Mouse (Mus musculus) erythroblast, embryonic 14.5 days (primary cell): ENCODE data around the gene Ppp6r2. TPM values are rescaled to one million over a fixed set of nuclear protein-coding genes. Genes with fewer than 3 reads are reported as not detected.

ENCODE experiments used
- H3K27me3 ChIP-seq: 2 replicates; pipeline ENCODE4 v1.6.1; 2012; ENCODE audit warnings: inconsistent platforms; ENCODE audit not compliant: control insufficient read depth
- H3K36me3 ChIP-seq: 2 replicates; pipeline ENCODE4 v1.6.1; 2012; ENCODE audit warnings: mild to moderate bottlenecking, inconsistent platforms; ENCODE audit not compliant: control insufficient read depth
- H3K4me1 ChIP-seq: 2 replicates; pipeline ENCODE4 v1.6.1; 2012; ENCODE audit warnings: inconsistent platforms; ENCODE audit not compliant: control insufficient read depth
- H3K4me3 ChIP-seq: replicated peaks from 2 replicates; pipeline ENCODE3; 2012; ENCODE audit warnings: moderate library complexity, mild to moderate bottlenecking, inconsistent platforms
- H3K9me3 ChIP-seq: 2 replicates; pipeline ENCODE4 v1.6.1; 2012; ENCODE audit warnings: low read length, inconsistent platforms, mixed read lengths; ENCODE audit not compliant: control insufficient read depth
- GATA1 ChIP-seq: IDR thresholded peaks from 2 replicates; pipeline ENCODE4 v1.6.1; 2012; ENCODE audit warnings: low read length, inconsistent platforms, mixed read lengths
- TAL1 ChIP-seq: IDR thresholded peaks from 3 replicates; pipeline ENCODE4 v1.6.1; 2012; ENCODE audit warnings: low read length, inconsistent platforms, mixed read lengths
- polyA plus RNA-seq: library from polyadenylated mRNA; stranded (reverse); fragments of >175 nt; gene quantifications from 2 replicates; pipeline ENCODE4 v1.2.3, GENCODE M21; 2012

The Ppp6r2 gene
- polyA plus RNA-seq, 1 experiment: 14.5 TPM

- TF ChIP-seq GATA1 (no peak), TAL1 (no peak)
- Histone ChIP-seq H3K9me3 (no peaks in the 10 kb centered on the region), H3K4me3 (no peak overlapping the region), H3K4me1 (peaks cover 14% of the 10 kb centered on the region), H3K36me3 (no peaks in the 10 kb centered on the region), H3K27me3 (peaks cover 27% of the 10 kb centered on the region)
Measured at GRCm38 (mm10) chr15:89326441-89326840, 115.1 kb downstream of the Ppp6r2 start.

GRCm38 (mm10) chr15:89334271-89334670 lies 122.9 kb downstream of the Ppp6r2 start, which contains the start of gene Miox:
Miox (plus strand) TSS chr15:89334398.
- no peak within 1 kb of the TSS for H3K4me3 ChIP-seq
- TF ChIP-seq GATA1 (no peak), TAL1 (no peak)
- H3K9me3 ChIP-seq: no peaks in the 10 kb centered on the region
- no peaks in the 10 kb centered on the region for H3K4me1 ChIP-seq
- H3K36me3 ChIP-seq: no peaks in the 10 kb centered on the region
- H3K27me3 ChIP-seq: peaks cover 3% of the 10 kb centered on the region; the same call in 1 of the 2 replicates

GRCm38 (mm10) chr15:89334774-89335537 lies 123.6 kb downstream of the Ppp6r2 start:
- no peak overlapping the region for H3K4me3 ChIP-seq
- no peaks in the 10 kb centered on the region for H3K36me3 ChIP-seq
- H3K4me1 ChIP-seq: no peaks in the 10 kb centered on the region
- peaks cover 3% of the 10 kb centered on the region; the same call in 1 of the 2 replicates for H3K27me3 ChIP-seq
- TF ChIP-seq GATA1 (no peak), TAL1 (no peak)
- no peaks in the 10 kb centered on the region for H3K9me3 ChIP-seq

GRCm38 (mm10) chr15:89336422-89336821 lies 125.1 kb downstream of the Ppp6r2 start:
- no peaks in the 10 kb centered on the region for H3K9me3 ChIP-seq
- no peak overlapping the region for H3K4me3 ChIP-seq
- H3K4me1 ChIP-seq: no peaks in the 10 kb centered on the region
- TF ChIP-seq TAL1 (no peak), GATA1 (no peak)
- peaks cover 3% of the 10 kb centered on the region for H3K27me3 ChIP-seq
- H3K36me3 ChIP-seq: no peaks in the 10 kb centered on the region

Other genes with a start within 250 kb of the Ppp6r2 start
- gene Mlc1, start 232.5 kb upstream of the Ppp6r2 start, polyA plus RNA-seq: not detected in 2 replicates
- gene Mov10l1, start 228.6 kb upstream of the Ppp6r2 start, polyA plus RNA-seq: not detected in 2 replicates
- not detected in 2 replicates for gene Panx2, start 151.8 kb upstream of the Ppp6r2 start, polyA plus RNA-seq
- 1.7 and 1.9 TPM in 2 replicates for gene Trabd, start 136.4 kb upstream of the Ppp6r2 start, polyA plus RNA-seq
- 0.19 and 0.34 TPM in 2 replicates for gene Selenoo, start 122.5 kb upstream of the Ppp6r2 start, polyA plus RNA-seq
- gene Tubgcp6, start 88.4 kb upstream of the Ppp6r2 start, polyA plus RNA-seq: 4.4 and 4.8 TPM in 2 replicates
- 0.33 and 0.64 TPM in 2 replicates for gene Hdac10, start 82.9 kb upstream of the Ppp6r2 start, polyA plus RNA-seq
- 0.02 and 0.03 TPM in 2 replicates for gene Mapk12, start 70.8 kb upstream of the Ppp6r2 start, polyA plus RNA-seq
- gene Mapk11, start 61.9 kb upstream of the Ppp6r2 start, polyA plus RNA-seq: 0.02 TPM in 1 of 2 replicates, not detected in the other
- gene Plxnb2, start 30.8 kb upstream of the Ppp6r2 start, polyA plus RNA-seq: 0.86 and 1.1 TPM in 2 replicates
- gene Dennd6b, start 15.1 kb upstream of the Ppp6r2 start, polyA plus RNA-seq: 0.62 and 0.88 TPM in 2 replicates
- 28.7 and 42.5 TPM in 2 replicates for gene Sbf1, start 103.8 kb downstream of the Ppp6r2 start, polyA plus RNA-seq
- gene Adm2, start 111.2 kb downstream of the Ppp6r2 start, polyA plus RNA-seq: 0.27 and 0.53 TPM in 2 replicates
- not detected in 2 replicates for gene Miox, start 122.8 kb downstream of the Ppp6r2 start, polyA plus RNA-seq
- 29.8 and 31.5 TPM in 2 replicates for gene Lmf2, start 144.1 kb downstream of the Ppp6r2 start, polyA plus RNA-seq
- 17.1 and 19.8 TPM in 2 replicates for gene Ncaph2, start 144.2 kb downstream of the Ppp6r2 start, polyA plus RNA-seq
- 0.47 and 0.81 TPM in 2 replicates for gene Sco2, start 162.3 kb downstream of the Ppp6r2 start, polyA plus RNA-seq
- 0.16 and 0.17 TPM in 2 replicates for gene Tymp, start 165.5 kb downstream of the Ppp6r2 start, polyA plus RNA-seq
- gene Odf3b, start 167.7 kb downstream of the Ppp6r2 start, polyA plus RNA-seq: 0.44 and 0.65 TPM in 2 replicates
- not detected in 2 replicates for gene Klhdc7b, start 173.4 kb downstream of the Ppp6r2 start, polyA plus RNA-seq
- not detected in 2 replicates for gene Syce3, start 198.9 kb downstream of the Ppp6r2 start, polyA plus RNA-seq
- gene Cpt1b, start 214.3 kb downstream of the Ppp6r2 start, polyA plus RNA-seq: 0.08 TPM in 1 of 2 replicates, not detected in the other
- 0.03 and 0.05 TPM in 2 replicates for gene C730034F03Rik, start 218.0 kb downstream of the Ppp6r2 start, polyA plus RNA-seq
- 0.08 and 0.15 TPM in 2 replicates for gene Gm44502, start 218.1 kb downstream of the Ppp6r2 start, polyA plus RNA-seq
- 19.2 and 20.4 TPM in 2 replicates for gene Chkb, start 218.4 kb downstream of the Ppp6r2 start, polyA plus RNA-seq
- gene Mapk8ip2, start 242.4 kb downstream of the Ppp6r2 start, polyA plus RNA-seq: not detected in 2 replicates